Mouse (Mus musculus) hindbrain, postnatal 0 days (tissue): ENCODE results near the gene Rasgrp3. TPM values are rescaled to one million over a fixed set of nuclear protein-coding genes. Genes with fewer than 3 reads are reported as not detected.

Experiments used
- ATAC-seq: fragments of 200-750 bp; cut with Nextera tagmentation; 2 replicates; pipeline ENCODE4 v1.8.0; 2017; ENCODE audit warnings: mild to moderate bottlenecking, moderate TSS enrichment, moderate library complexity
- DNase-seq: peaks from one replicate; pipeline ENCODE4 v3.0.0-alpha.2; 2015; ENCODE audit warnings: low spot score
- H3K27ac ChIP-seq: fragments of 300-500 bp; sonication (generic); 2 replicates; pipeline ENCODE4 v1.5.1; 2014; ENCODE audit warnings: mild to moderate bottlenecking
- H3K27me3 ChIP-seq: fragments of 300-500 bp; sonication (generic); 2 replicates; pipeline ENCODE4 v1.6.1; 2014; ENCODE audit warnings: low read length, mixed read lengths; ENCODE audit not compliant: insufficient read depth
- H3K36me3 ChIP-seq: fragments of 300-500 bp; sonication (generic); 2 replicates; pipeline ENCODE4 v1.6.1; 2014; ENCODE audit warnings: low read length, mixed read lengths; ENCODE audit not compliant: insufficient read depth
- H3K4me1 ChIP-seq: fragments of 300-500 bp; sonication (generic); 2 replicates; pipeline ENCODE4 v1.6.1; 2014; ENCODE audit warnings: antibody characterized with exemption, low read length, mixed read lengths; ENCODE audit not compliant: insufficient read depth
- H3K4me2 ChIP-seq: fragments of 300-500 bp; sonication (generic); 2 replicates; pipeline ENCODE4 v1.6.1; 2014; ENCODE audit warnings: low read depth, mild to moderate bottlenecking, low read length, moderate library complexity, mixed read lengths
- H3K4me3 ChIP-seq: fragments of 300-500 bp; sonication (generic); 2 replicates; pipeline ENCODE4 v1.5.1; 2014; ENCODE audit warnings: low read length
- H3K9ac ChIP-seq: fragments of 300-500 bp; sonication (generic); replicated peaks from 2 replicates; pipeline ENCODE4 v1.6.1; 2014; ENCODE audit warnings: mild to moderate bottlenecking, low read length, moderate library complexity, mixed read lengths
- H3K9me3 ChIP-seq: fragments of 300-500 bp; sonication (generic); 2 replicates; pipeline ENCODE4 v1.6.1; 2016; ENCODE audit warnings: low read length, mixed read lengths
- CTCF ChIP-seq: IDR thresholded peaks from 2 replicates; pipeline ENCODE4 v1.5.1; 2016; ENCODE audit warnings: antibody characterized with exemption, control low read depth, low read depth
- WGBS: fragments of 180-500 bp; shearing (Covaris S2); extraction: QIAGEN DNeasy Blood & Tissue Kit; methylation state at CpG from one replicate; pipeline ENCODE4 v1.1.7; 2014; 5-methylcytosine and 5-hydroxymethylcytosine counted together
- polyA plus RNA-seq: library from polyadenylated mRNA; unstranded; fragments of >200 nt; fragmentation: Nextera tagmentation; extraction: Ambion mirVana; gene quantifications from 2 replicates; pipeline ENCODE4 v1.2.1, GENCODE M21; 2015
- total RNA-seq: library from RNA; depleted of rRNA; stranded (reverse); fragments of >200 nt; gene quantifications from 2 replicates; pipeline ENCODE4 v1.2.3, GENCODE M21; 2014

Gene Rasgrp3
- total and polyA plus RNA-seq, 2 experiments from 2014 or later, result 2.1 to 5.1 TPM

- Histone ChIP-seq H3K27me3 (no peaks in the 10 kb centered on the region), H3K4me3 (no peak overlapping the region), H3K9ac (no peak overlapping the region), H3K9me3 (no peaks in the 10 kb centered on the region), H3K36me3 (no peaks in the 10 kb centered on the region), H3K4me1 (no peaks in the 10 kb centered on the region), H3K4me2 (no peak overlapping the region), H3K27ac (no peak overlapping the region)
- 88% methylated on average over 5 of the region's 5 CpGs for WGBS
- ATAC-seq (no peak), DNase-seq (no peak)
- no peak for TF ChIP-seq CTCF
Observed at GRCm38 (mm10) chr17:75509257-75509656, 73.6 kb downstream of the Rasgrp3 start.

GRCm38 (mm10) chr17:75516591-75516990 is 80.9 kb downstream of the Rasgrp3 start:
- Histone ChIP-seq H3K4me3 (no peak overlapping the region), H3K9me3 (no peaks in the 10 kb centered on the region), H3K9ac (no peak overlapping the region), H3K4me1 (no peaks in the 10 kb centered on the region), H3K36me3 (no peaks in the 10 kb centered on the region), H3K27me3 (no peaks in the 10 kb centered on the region), H3K27ac (no peak overlapping the region), H3K4me2 (no peak overlapping the region)
- DNase-seq (no peak), ATAC-seq (no peak)
- TF ChIP-seq CTCF, result no peak
- WGBS, result 80% methylated on average over 4 of the region's 4 CpGs

DNA sequence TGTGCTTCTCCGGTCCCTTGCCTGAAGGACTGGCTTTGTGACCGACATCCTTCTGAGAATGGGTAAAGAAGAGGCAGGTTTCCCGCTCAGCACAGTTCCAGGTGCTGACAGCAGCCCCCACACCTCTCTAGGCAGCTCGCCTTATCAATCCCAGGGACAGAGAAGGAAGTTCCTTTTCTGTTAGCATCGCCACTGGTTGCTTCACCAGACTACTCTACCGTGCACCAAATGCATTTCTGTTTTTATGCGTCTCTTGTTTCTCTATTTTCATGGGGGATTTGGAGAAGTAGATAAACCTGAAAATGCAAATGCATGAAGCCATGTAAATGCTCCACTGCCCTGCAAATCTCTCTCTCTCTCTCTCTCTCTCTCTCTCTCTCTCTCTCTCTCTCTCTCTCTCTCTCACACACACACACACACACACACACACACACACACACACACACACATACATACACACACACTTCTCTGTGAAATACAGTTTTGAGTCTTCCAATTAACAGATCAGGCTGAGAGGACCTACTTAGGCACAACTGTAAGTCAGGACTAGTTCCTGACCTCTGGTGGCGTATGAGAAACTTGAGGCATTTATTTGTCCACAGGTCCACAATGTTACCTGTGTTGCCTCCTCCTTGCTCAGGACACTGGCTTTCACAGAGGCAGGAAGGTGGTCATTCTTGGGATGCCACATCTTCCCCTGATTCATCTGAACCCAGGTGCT is 82.6 kb downstream of the Rasgrp3 start:
- Histone ChIP-seq H3K4me2 (no peak overlapping the region), H3K4me1 (no peaks in the 10 kb centered on the region), H3K9me3 (no peaks in the 10 kb centered on the region), H3K27me3 (no peaks in the 10 kb centered on the region), H3K27ac (no peak overlapping the region), H3K36me3 (no peaks in the 10 kb centered on the region), H3K4me3 (no peak overlapping the region), H3K9ac (no peak overlapping the region)
- DNase-seq, result no peak
- WGBS, result 70% methylated on average over 8 of the region's 8 CpGs
- no peak for ATAC-seq
- no peak for TF ChIP-seq CTCF

DNA sequence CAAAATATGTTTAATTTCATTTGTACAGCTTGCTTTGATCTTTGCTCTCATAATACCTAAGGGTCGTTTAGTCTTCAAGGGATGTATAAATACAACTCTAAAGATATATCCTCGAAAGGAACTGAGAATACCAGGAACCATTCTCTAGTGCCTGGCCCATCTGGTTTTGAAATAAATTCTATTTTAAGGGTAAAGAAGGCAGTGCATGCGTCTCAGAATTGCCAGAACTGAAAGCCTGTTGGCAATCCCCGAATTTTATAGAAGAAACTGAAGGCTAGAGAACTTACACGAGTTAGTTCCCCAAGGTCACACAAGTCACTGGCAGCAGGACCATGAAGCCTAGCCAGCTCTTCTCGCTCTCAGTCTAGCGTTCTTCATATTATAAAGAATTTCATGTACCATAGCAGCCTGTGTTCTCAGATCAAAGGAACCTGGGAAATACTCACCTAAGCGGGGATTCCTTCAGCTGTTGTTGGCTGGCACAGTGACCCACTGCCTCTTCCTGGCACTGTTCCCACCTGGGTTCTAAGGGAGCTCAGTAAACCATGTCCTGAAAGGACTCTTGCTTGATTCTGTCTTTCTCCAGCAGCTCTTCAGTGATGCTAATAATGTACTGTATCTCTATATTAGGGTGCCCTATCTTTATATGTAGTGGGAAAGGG is 83.7 kb downstream of the Rasgrp3 start:
- no peak overlapping the region for H3K4me2 ChIP-seq
- no peak for TF ChIP-seq CTCF
- H3K27ac ChIP-seq, result no peak overlapping the region
- no peak overlapping the region for H3K9ac ChIP-seq
- 82% methylated on average over 8 of the region's 8 CpGs for WGBS
- DNase-seq, result no peak
- no peaks in the 10 kb centered on the region for H3K4me1 ChIP-seq
- no peak for ATAC-seq
- H3K36me3 ChIP-seq, result no peaks in the 10 kb centered on the region
- H3K4me3 ChIP-seq, result no peak overlapping the region
- H3K27me3 ChIP-seq, result no peaks in the 10 kb centered on the region
- no peaks in the 10 kb centered on the region for H3K9me3 ChIP-seq

DNA sequence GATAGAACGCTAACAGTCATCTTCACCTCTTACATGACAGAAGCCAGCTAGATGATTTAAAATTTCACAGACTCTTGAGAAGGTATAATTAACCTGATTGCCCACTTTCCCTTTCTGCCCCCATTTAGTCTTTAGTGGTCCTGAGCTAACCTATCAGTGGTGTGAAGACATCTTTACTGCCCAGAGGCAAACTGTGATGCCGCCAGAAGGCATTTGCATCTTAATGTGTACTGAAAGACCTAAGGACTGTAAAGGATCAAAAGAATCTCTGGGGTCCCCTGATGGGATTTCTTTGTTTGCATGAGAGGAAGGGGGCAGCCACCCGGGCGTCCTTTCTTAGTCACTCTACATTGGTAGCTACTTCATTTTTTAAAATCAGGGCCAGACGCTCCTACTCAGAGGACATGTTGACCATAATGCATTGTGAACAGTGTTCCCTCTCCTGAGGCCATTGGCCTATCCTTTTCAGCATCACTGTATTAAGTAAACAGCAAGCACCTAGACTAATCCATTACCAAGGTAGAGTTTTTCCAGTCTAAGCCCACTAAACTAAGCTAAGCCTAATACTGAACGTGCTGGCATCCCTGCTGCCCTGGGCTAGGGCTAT is 85.6 kb downstream of the Rasgrp3 start:
- no peaks in the 10 kb centered on the region for H3K4me1 ChIP-seq
- DNase-seq (no peak), ATAC-seq (no peak)
- no peaks in the 10 kb centered on the region for H3K27me3 ChIP-seq
- 22% methylated on average over 6 of the region's 6 CpGs for WGBS
- no peak overlapping the region for H3K4me2 ChIP-seq
- TF ChIP-seq CTCF, result no peak
- H3K27ac ChIP-seq, result no peak overlapping the region
- no peaks in the 10 kb centered on the region for H3K36me3 ChIP-seq
- no peak overlapping the region for H3K4me3 ChIP-seq
- H3K9ac ChIP-seq, result no peak overlapping the region
- no peaks in the 10 kb centered on the region for H3K9me3 ChIP-seq

GRCm38 (mm10) chr17:75522347-75523065 is 86.8 kb downstream of the Rasgrp3 start:
- ATAC-seq (peak; percentile 32; the same call in 1 of the 2 replicates), DNase-seq (peak; percentile 37)
- Histone ChIP-seq H3K4me3 (no peak overlapping the region), H3K27ac (no peak overlapping the region), H3K36me3 (no peaks in the 10 kb centered on the region), H3K9me3 (no peaks in the 10 kb centered on the region), H3K4me1 (no peaks in the 10 kb centered on the region), H3K4me2 (no peak overlapping the region), H3K27me3 (no peaks in the 10 kb centered on the region), H3K9ac (no peak overlapping the region)
- WGBS, result 21% methylated on average over 9 of the region's 9 CpGs
- no peak for TF ChIP-seq CTCF
